Mouse (Mus musculus) forelimb bud, embryonic 11.5 days (tissue): Measurements from ENCODE around the gene Podxl.
A peak's percentile ranks its signal among the peaks of the same experiment; 100 is the strongest.

ENCODE experiments used
- DNase-seq: peaks from one replicate; pipeline ENCODE4 v3.0.0-alpha.2; 2012; ENCODE audit warnings: low read depth, low spot score

The Podxl gene

GRCm38 (mm10) chr6:31524121-31524520 is 39.7 kb downstream of the Podxl start:
- no peak for DNase-seq

GRCm38 (mm10) chr6:31523657-31524056 is 40.1 kb downstream of the Podxl start:
- DNase-seq = no peak

GRCm38 (mm10) chr6:31523039-31523438 is 40.7 kb downstream of the Podxl start:
- no peak for DNase-seq

DNA sequence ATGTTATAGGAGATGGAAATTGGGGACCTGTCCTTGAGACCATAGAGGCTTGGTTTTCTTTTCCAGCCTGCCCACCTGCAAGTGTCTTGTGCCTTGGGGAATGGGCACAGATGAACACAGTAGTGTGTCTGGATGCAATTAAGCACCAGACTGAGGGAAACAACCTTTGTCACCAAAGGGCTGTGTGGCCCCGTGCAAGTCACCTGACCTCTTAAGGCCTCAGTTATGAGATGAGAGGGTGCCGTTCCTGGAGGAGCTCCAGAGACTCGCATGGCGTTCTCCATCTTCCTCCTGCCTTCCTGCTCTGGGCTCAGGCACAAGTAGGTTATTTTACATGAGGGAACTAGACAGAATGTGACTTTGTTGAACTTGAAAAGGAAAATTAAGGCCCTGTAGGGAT is 41.3 kb downstream of the Podxl start:
- DNase-seq = no peak

GRCm38 (mm10) chr6:31521491-31522355 is 42.1 kb downstream of the Podxl start:
- DNase-seq = no peak

- DNase-seq = no peak
Measured at GRCm38 (mm10) chr6:31520486-31521215, 43.1 kb downstream of the Podxl start.

DNA sequence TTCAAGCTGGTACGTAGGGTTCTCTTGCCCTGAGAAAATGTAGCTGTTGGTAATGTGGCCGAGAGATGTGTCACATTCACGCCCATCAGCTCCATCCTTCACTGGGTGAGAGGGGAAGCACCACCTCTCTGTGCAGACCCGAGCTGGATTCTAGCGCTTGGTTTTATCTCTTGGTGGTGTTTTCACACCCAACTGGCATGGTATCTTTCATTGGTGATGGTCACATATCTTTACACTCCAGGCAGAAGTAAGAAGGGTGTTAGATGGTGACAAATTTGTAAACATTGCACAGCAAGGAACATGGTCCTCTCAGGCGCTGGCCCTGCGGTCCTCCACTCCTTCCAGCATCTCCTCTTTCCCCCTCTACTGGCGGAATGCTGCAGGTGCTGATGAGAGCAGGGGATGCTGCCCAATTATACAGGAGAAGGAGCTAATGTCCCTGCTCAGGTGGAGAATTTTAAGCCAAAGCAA is 44.7 kb downstream of the Podxl start:
- no peak for DNase-seq

- no peak for DNase-seq
Measured at GRCm38 (mm10) chr6:31518338-31518698, 45.5 kb downstream of the Podxl start.

DNA sequence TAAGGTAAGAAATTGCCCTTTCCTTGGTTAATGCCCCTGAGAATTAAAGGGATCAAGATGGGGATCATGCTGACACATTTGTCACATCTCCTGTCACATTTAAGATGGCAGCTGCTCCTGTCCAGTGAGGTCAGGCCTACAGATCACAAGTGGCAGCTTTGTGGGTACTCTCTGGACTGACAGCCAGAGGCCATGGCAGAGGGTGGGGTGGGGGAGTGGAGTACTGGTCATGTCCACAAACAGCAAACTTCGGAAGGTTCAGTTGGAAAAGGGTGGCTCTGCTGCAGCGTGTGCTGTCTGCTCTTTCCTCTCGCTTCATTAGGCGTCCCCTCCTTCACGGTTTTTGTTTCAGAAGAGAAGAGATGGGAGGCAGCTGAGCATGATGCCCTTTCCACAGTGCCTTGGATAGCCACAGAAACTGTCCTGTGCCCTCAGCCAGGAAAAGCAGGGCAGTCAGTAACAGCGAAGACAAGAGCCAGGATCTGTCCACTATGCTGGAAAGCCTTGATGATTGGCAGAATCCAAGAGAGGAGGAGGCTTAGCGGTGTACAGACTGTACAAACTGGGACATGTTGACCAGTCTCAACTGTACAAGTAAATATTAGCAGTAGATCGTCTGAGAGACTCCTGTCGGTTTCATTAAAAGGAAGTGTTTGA is 46.0 kb downstream of the Podxl start:
- DNase-seq = no peak

DNA sequence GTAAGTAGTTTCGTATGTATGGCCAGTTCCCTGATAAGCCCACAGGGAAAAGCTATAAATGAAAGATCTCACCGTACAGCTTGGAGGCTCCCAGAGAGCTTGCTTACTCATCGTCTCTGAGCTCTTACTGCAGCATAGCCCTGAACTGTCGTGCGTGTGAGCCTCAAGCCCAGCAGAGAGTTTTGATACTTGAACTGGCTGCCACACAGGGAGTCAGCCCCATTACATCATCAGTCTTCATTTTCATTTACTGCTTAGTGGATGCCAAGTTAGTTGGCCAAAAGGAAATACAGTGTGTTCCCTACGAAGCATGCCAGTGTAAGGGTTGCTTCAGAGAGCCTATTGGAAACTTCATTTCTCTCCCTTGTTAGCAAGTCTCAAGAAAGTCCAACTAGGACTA is 50.1 kb downstream of the Podxl start:
- DNase-seq = no peak

GRCm38 (mm10) chr6:31502614-31503013 is 61.2 kb downstream of the Podxl start:
- DNase-seq = no peak

- no peak for DNase-seq
Measured at GRCm38 (mm10) chr6:31500691-31501090, 63.1 kb downstream of the Podxl start.

DNA sequence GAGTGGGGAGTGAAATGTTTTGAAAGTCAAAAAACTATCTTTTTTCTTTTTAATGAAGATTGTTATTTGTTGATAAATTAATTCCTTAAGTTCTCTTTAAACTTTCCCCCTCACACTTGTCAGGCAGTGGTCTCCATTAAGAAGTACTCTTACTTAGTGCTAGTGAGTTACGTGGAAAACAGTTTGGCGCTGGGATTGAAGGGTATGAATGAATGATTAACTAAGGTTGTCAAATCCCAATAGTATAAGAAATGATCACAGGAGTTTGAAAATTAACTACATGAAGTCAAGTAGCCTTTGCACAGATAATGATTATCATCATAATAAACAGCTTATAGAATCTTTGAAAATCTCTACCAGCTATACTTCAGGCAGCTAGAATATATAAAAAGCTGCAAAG is 63.5 kb downstream of the Podxl start:
- DNase-seq = no peak

- DNase-seq = no peak
Measured at GRCm38 (mm10) chr6:31499836-31500235, 63.9 kb downstream of the Podxl start.

DNA sequence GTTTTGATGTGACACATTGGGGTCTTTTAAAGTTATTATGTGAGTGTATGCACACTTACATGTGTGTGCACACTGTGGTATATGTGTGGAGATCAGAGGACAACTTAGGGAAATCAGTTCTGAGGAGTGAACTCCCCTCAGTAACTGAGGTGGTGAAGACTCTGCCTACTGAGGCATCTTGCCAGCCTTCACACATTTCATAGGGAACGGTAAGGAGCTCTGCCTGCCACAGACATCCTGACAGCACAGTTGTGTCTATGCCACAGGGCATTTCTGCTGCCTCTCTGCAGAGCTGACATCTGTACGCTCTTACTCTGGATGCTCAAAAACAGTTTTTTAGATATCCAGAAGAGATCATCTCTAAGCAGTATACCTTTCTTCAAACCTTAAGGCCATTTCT is 67.6 kb downstream of the Podxl start:
- DNase-seq = no peak

GRCm38 (mm10) chr6:31495122-31495731 is 68.6 kb downstream of the Podxl start:
- DNase-seq = no peak

DNA sequence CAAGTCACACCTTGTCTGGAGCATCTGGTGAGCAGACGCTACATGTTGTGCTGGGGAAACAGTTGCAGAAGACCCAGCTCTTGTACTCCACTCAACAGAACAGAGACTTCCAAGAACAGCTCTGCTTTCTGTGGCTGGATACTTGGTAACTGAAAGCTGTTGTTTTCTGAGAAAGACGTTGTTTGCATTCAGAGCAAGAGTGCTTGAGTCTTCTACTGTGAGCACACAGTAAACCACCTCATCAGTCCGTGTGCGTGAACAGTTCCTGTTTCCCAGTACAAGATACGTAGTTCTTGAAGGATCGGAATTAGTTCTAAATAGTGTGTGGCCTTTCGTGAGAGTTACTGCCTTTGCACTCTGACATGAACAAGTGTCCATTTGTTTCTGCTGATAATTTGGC is 73.8 kb downstream of the Podxl start:
- no peak for DNase-seq

DNA sequence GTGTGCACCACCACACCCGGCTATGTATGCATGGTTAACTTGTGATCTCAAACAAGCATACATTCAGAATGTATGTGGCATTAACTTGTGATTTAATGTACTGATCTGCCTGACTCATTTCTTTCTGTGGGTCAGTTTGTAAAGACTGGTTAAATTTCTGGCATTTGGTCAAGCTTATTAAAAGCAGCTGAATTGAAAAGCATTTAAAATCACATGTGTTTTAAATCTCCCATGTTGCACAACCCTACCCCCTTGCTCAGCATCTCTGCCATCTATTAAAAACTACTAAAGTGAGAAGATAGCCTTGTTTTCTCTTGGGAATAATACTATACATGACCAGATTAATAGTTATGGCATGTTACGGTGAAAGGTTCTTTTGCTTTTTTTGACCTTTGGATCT is 77.2 kb downstream of the Podxl start:
- peak; percentile 11 for DNase-seq

GRCm38 (mm10) chr6:31480008-31480407 is 83.8 kb downstream of the Podxl start:
- DNase-seq = no peak

DNA sequence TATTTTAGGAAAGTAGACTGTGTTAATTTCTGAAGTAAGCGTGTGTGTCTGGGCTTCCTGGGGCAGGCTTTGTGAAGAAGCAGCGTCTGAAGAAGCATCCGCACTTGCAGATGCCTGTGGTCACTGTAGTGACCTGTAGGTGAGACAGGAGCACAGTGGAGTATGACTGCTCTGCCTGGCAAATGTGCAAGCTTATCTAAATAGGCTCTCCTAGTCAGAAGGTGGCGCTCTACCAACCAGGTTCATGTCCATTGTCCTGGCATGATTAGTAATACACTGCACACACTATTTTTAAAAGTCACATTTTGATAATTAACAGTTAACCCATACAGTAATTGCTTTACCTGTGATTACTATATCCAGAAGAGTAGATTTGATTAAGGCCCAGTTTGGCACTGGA is 85.6 kb downstream of the Podxl start:
- DNase-seq = no peak
